Mouse (Mus musculus): Measurements from ENCODE around the gene Tcaf3.

Tcaf3 gene
- long read RNA-seq, experiment 1: 0 reads
- long read RNA-seq, experiment 2: 0 reads

DNA sequence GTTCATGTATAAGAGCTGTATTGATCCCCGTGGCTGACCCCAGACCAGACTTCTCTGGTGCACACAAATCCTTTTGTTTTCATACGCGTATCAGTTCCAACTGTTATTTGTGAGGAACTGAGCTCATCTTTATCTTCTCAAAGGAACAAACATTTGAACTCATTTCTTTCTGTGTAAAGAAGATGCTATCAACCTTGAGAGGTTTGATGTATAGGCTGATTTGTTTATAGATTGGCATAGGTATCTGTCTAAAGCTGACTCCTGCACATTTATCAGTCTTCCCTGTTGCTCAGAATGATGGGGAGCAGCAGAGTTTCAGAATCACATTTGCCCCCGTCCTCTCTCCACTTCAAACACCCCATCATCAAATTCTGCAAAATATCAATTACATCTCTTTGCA lies at the start of gene Tcaf3:
Tcaf3 (minus strand) TSS at position 101 of the 400 bp plus-strand sequence.
- intact Hi-C loops (cut with DNase I): no loop called here

DNA sequence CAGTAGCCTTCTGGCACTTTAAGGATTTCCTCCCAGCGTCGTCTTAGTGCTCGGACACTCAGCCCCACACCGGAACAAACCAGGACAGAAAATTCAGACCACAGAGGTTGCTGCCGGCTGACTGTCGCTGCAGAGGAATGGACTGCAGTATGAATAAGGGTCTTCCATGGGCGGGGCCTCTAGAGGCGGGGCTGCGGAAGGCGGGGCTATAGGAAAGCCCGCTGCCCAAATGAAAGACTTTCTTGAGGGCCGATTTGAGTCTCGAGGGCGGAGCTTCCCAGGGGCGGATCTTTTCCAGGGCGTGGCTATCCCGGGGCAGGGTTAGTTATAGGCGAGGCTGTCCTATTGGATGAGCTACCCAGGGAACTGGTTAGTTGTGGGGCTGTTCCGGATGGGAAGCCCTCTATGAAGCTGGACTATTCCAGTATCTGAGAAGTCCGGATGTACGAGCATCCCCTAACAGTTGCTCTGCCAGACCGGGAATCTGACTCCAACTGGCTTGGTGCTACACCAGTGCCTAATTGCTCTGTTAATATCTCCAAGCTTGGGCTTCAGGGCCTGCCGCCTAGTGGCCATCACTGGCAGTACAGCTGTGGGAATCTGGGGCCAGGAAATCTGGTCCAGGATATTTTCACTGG lies 47.5 kb upstream of the Tcaf3 start, which contains the start of gene Tcaf2:
Tcaf2 (minus strand) TSS at position 343 of the 638 bp plus-strand sequence.
- intact Hi-C loops (cut with DNase I): no loop called here

GRCm38 (mm10) chr6:42634393-42634792 lies 36.9 kb upstream of the Tcaf3 start:
- intact Hi-C loops (cut with DNase I): no loop called here

GRCm38 (mm10) chr6:42631395-42631794 lies 33.9 kb upstream of the Tcaf3 start:
- intact Hi-C loops (cut with DNase I): no loop called here

DNA sequence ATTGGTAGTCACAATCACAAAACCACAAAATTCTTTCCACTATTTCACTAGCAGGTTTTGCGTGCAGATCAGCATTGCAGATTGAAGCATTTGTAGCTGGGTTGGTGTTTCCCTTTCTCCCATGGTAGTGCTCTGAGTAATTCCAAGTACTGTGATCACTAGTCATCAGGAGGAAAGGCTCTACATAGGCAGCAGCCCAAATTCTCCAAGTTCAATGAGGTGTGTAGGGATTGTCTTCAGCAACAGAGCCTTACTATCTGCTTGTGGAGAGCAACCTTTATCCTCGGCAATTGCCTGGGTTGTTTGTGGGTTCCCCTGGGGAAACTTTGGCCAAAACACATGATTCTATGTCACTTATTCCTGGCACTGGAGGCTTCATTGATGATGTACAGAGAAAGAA lies 19.4 kb upstream of the Tcaf3 start:
- intact Hi-C loops (cut with DNase I): no loop called here

DNA sequence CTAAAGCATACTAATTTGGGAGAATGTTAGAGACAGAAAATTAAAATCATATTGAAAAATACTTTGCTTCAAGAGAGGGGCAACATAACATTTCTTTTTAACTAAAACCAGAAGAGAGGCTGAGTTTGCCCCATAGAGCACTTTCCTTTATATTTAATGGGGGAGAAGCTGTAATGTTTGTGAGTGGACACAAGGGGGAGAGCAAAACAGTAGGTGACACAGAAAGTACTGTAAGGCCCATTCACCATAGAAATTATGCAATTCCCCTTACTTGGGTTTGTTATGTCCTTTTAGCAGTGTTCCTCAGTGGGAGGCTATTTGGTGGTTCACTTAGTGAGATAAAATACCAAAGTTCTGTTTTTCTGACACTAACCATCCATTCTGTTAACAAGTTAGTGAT lies 14.7 kb upstream of the Tcaf3 start:
- intact Hi-C loops (cut with DNase I): loop anchor here (5.0 kb wide), 1 partner anchor 250 kb away; no protein-coding TSS in a partner anchor

DNA sequence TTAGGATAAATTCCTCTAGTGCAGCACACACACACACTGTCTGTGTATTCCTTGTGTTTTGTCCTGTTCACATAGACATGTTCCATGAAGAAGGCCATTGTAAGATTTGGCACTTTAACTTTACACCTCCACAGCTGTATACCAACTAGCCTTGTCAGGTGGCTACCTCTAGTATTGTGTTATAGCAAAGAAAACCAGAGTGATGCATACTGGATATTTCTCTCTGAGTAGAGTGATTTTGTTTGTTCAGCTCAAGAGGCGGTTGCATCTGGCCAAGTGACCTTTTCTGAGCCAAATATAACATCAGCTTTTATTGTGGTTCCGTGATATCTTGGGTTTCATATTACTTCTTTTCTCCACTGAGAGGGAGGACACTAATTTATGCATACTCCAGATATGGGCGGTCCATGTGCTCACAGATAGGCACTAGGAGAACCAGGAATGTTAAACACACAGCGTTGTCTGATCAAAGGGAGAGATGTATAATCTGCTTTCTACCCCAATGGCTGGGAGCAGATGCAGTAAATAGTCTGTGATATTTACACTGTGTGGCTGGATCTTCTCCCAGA lies 13.5 kb upstream of the Tcaf3 start:
- intact Hi-C loops (cut with DNase I): loop anchor here (5.0 kb wide), 1 partner anchor 251 kb away; no protein-coding TSS in a partner anchor

DNA sequence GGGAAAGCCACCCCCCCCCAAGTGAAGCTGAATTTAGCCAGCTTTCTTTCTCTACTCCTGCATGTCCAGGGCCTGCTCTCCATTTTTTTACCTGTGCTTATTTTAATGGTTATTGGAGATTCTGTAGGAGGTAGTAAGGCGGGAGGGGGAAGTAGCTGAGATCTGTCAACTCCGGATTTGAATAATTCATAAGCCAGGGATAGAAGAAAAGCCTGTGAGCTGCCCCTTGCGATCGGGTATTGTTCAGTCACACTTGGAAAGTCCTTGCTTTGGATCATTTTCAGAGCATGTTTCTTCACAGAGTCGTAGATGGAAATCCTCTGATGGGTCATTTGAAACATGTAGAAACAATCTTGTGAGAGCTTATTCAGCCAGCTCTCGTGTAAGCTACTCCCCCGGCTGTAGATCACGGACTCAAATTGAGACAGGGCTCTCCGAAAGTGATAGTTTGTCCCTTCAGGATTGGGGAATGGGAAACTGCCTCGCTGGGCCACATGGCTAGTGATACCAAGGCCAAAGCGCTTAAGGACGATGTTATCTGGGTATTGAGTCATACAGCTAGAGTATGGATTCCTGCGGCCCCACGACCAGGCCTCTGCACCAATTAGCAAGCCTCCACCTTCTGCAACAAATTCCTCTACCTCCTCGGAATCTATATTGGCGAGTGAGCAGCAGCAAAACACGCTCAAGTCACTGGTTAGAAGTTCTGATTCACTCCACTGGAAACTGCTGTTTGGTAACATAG lies 4.2 kb downstream of the Tcaf3 start:
- intact Hi-C loops (cut with DNase I): no loop called here

DNA sequence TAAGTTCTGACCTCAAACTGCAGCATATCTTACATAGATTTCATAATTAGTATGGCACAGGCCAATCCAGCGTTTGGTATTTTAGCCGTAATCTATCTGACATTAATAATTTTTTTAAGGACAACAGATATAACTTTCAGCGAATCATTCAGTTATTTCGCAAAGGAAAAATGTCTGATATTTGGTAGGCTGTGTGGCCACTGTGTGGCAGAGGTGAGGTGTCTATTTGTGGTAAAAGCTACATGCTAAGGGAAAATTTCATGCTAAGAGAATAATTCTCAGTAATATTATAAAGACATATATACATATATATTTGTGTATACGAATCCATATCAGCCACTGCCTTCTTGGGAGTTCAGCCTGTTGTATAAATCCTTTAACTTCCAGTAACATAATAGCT lies 10.9 kb downstream of the Tcaf3 start:
- intact Hi-C loops (cut with DNase I): loop anchor here (10.0 kb wide), 2 partner anchors 322 to 822 kb away; partner anchors contain the start of genes Casp2 and Tmem139

GRCm38 (mm10) chr6:42583488-42583872 lies 14.0 kb downstream of the Tcaf3 start:
- intact Hi-C loops (cut with DNase I): loop anchor here (1.0 to 10.0 kb wide), 5 partner anchors 46 to 819 kb away; partner anchors contain the start of genes Casp2 and Tmem139

DNA sequence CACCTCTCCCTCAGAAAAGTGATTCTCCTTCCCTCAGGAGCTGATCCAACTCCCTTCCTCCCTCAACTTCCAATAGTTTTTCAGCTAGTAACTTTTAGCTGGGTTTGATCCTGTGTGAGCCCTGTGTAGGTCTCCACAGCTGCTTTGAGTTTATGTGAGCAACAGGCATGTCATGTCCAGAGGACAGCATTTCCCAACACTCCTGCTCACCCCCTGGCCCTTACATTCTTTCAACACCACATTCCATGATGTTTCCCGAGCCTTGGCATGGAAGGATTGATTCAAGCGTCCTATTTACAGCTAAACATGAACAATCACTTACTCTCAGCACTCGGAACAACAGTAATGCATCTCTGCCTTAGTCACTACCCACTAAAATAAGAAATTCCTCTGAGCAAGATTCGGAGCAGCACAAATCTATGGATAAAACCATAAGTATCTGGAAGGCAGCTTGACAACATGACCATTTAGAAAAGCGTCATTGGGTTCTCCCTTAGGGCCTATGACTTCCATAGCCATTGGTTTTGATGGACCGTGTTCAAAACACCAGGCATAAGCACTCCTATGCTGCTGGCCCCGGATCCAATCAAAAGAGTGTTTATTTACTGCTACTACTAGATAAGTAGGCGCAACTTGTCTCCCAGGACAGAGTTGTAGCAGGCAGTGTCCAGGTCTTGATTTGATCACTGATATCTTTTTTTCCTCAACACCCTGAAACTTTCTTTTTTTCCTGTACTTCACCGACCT lies 14.6 kb downstream of the Tcaf3 start:
- intact Hi-C loops (cut with DNase I): loop anchor here (1.0 to 10.0 kb wide), 5 partner anchors 46 to 818 kb away; partner anchors contain the start of genes Casp2 and Tmem139

GRCm38 (mm10) chr6:42578678-42579077 lies 18.8 kb downstream of the Tcaf3 start:
- intact Hi-C loops (cut with DNase I): no loop called here

- intact Hi-C loops (cut with DNase I): no loop called here
Observed at GRCm38 (mm10) chr6:42577433-42577832, 20.1 kb downstream of the Tcaf3 start.

DNA sequence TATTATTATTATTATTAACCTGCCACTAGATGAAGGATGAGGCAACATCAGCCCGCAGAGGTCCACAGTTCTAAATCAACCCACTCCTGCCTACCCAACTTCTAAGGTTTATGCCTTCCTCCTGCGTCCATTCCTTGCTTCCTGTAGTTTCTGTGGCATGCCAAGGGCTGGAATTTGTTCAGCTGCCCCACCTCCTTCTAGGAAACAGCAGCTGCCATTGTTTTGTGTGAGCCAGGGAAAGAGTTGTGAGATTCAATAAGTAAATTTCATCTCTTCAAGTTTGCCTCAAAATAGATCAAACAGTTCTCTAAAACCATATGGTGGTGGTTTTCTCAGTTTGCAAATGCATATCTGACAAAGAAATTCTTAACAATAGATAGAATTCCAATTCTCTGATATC lies 29.3 kb downstream of the Tcaf3 start:
- intact Hi-C loops (cut with DNase I): no loop called here

DNA sequence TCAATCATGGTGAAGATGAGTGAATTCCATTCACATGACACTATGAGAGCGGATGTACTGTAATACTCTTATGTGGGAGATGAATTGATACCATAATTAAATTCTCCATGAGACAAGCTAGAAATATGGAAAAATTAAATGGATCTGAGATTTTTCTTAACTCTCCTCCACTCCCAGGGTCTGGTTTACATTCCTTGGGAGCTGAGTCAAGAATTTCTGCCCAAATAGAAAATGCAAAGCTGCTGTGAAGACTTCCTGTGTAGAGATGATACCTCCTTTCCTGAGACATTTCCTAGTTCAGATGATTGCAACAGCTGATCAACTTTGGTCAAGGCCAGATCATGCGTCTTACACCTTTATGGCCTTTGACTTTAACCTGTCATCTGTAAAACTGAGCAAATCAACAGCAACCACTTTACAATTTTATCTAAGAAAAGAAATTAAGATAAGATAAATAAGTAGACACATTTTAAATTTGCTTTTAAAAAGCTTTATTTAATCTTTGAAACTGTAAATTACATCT lies 31.4 kb downstream of the Tcaf3 start:
- intact Hi-C loops (cut with DNase I): no loop called here

DNA sequence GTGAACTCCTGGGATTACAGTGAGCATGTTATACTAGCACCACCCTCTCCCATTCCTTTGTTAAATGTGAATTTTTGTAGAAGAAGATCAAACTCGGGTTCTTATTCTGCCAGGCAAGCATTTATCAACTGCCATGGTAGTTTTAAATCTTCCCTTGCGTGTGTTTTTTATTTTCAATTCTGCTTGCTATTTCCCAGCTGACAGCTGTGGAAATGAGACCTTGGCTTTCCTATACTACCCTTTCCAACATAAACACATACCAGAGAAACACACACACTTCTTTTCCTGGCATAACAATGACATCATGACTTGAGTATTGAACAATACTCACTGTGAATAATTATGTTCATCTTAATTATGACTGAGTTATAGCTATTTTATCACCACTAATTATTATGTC lies 35.2 kb downstream of the Tcaf3 start:
- intact Hi-C loops (cut with DNase I): no loop called here

- intact Hi-C loops (cut with DNase I): no loop called here
Observed at GRCm38 (mm10) chr6:42560885-42561284, 36.6 kb downstream of the Tcaf3 start.

GRCm38 (mm10) chr6:42558641-42559040 lies 38.9 kb downstream of the Tcaf3 start:
- intact Hi-C loops (cut with DNase I): no loop called here

DNA sequence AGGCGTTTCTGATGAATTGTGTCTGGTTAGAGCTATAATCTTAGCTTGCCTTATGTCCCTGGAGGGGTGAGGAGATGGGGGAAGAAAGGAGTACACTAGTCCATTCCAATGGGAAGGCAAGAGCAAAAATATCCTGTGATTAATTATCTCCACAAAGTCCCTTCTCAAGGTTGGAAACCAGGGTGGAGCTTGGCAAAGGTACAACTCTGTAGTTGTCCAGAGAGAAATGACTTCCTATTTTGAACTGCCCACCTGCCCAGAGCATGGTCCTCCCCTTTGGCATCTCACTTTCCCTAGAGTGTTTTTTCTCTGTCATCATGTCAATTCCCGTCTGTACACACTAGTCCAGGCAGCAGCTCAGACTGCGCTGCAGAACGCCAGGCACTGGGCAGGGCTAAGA lies 50.0 kb downstream of the Tcaf3 start, which contains the start of gene Olfr455:
Olfr455 (minus strand) TSS at position 127 of the 400 bp plus-strand sequence.
- intact Hi-C loops (cut with DNase I): no loop called here

DNA sequence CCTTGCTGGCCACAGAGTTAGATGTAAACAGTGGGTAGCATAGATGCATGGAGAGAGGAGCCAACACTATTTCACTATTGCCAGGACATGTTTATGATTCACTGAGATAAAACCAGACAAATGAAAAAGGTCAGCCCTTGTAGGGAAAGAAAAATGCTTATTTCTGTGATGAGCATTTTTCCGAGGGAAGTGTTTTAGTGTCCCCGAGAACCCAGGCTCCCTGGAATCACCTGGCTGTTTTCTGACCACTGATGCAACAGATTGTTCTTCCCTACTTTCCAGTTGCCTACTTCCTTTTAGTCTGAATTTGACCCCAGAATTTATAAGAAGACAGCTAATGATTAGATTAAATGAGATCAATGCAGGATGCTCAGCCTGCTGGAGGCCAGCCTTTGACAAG lies 51.3 kb downstream of the Tcaf3 start:
- intact Hi-C loops (cut with DNase I): no loop called here

GRCm38 (mm10) chr6:42545451-42545885 lies 52.0 kb downstream of the Tcaf3 start:
- intact Hi-C loops (cut with DNase I): no loop called here
